Mouse (Mus musculus) thymus, adult 18-20 months (tissue): ENCODE data around the gene Ercc8.

ENCODE experiments used
- DNase-seq, 2 experiments: peaks; one replicate each; pipeline ENCODE4 v3.0.0; 2022; ENCODE audit warnings: mixed read lengths in 2 of 2

Gene Ercc8

GRCm38 (mm10) chr13:108157732-108158464, 633 bp upstream of the Ercc8 start:
- no peak for DNase-seq

GRCm38 (mm10) chr13:108159241-108159575, 677 bp downstream of the Ercc8 start:
- DNase-seq, result no peak

GRCm38 (mm10) chr13:108159963-108160362, 1.4 kb downstream of the Ercc8 start:
- no peak for DNase-seq

GRCm38 (mm10) chr13:108163912-108164311, 5.4 kb downstream of the Ercc8 start:
- DNase-seq, result no peak

- DNase-seq, result no peak
Measured at GRCm38 (mm10) chr13:108164621-108165020, 6.1 kb downstream of the Ercc8 start.

- no peak for DNase-seq
Measured at GRCm38 (mm10) chr13:108170002-108170401, 11.5 kb downstream of the Ercc8 start.

GRCm38 (mm10) chr13:108170511-108170910, 12.0 kb downstream of the Ercc8 start:
- DNase-seq, result no peak

- no peak for DNase-seq
Measured at GRCm38 (mm10) chr13:108179618-108180017, 21.1 kb downstream of the Ercc8 start.

GRCm38 (mm10) chr13:108180821-108181220, 22.3 kb downstream of the Ercc8 start:
- no peak for DNase-seq

GRCm38 (mm10) chr13:108184743-108185255, 26.3 kb downstream of the Ercc8 start:
- no peak for DNase-seq

- DNase-seq, result no peak
Measured at GRCm38 (mm10) chr13:108185530-108185929, 27.0 kb downstream of the Ercc8 start.

- DNase-seq, result no peak
Measured at GRCm38 (mm10) chr13:108187994-108188393, 29.5 kb downstream of the Ercc8 start.

GRCm38 (mm10) chr13:108191074-108191720, 32.7 kb downstream of the Ercc8 start:
- peak in 1 of 2 experiments; percentile 13 for DNase-seq

GRCm38 (mm10) chr13:108195474-108195873, 36.9 kb downstream of the Ercc8 start:
- no peak for DNase-seq

- DNase-seq, result no peak
Measured at GRCm38 (mm10) chr13:108204857-108205256, 46.3 kb downstream of the Ercc8 start.

- no peak for DNase-seq
Measured at GRCm38 (mm10) chr13:108207447-108207846, 48.9 kb downstream of the Ercc8 start.

GRCm38 (mm10) chr13:108208090-108208489, 49.6 kb downstream of the Ercc8 start:
- DNase-seq, result no peak

GRCm38 (mm10) chr13:108210960-108211359, 52.4 kb downstream of the Ercc8 start:
- no peak for DNase-seq

- DNase-seq, result no peak
Measured at GRCm38 (mm10) chr13:108212397-108213018, 54.0 kb downstream of the Ercc8 start.

GRCm38 (mm10) chr13:108214081-108214484, 55.6 kb downstream of the Ercc8 start, which contains the start of gene Elovl7:
Gene Elovl7, plus strand, starts transcription at chr13:108214404.
- peak; percentile 78 for DNase-seq

GRCm38 (mm10) chr13:108214485-108215107, 56.1 kb downstream of the Ercc8 start:
- DNase-seq, result no peak

- no peak for DNase-seq
Measured at GRCm38 (mm10) chr13:108215231-108215780, 56.8 kb downstream of the Ercc8 start.

- no peak for DNase-seq
Measured at GRCm38 (mm10) chr13:108219773-108220172, 61.2 kb downstream of the Ercc8 start.
